Mouse (Mus musculus) limb, embryonic 12.5 days (tissue): ENCODE data around the gene Dusp1. TPM values are rescaled to one million over a fixed set of nuclear protein-coding genes. Genes with fewer than 3 reads are reported as not detected.

Experiments
- ATAC-seq: fragments of 200-750 bp; cut with Nextera tagmentation; 2 replicates; pipeline ENCODE4 v1.8.0; 2017; ENCODE audit warnings: low read depth, moderate TSS enrichment; ENCODE audit not compliant: insufficient number of reproducible peaks, insufficient read depth, low FRiP score, low TSS enrichment
- H3K27ac ChIP-seq: fragments of 300-500 bp; sonication (generic); 2 replicates; pipeline ENCODE4 v1.5.1; 2016; ENCODE audit warnings: mild to moderate bottlenecking, moderate library complexity
- H3K27me3 ChIP-seq: fragments of 300-500 bp; sonication (generic); 2 replicates; pipeline ENCODE4 v1.6.1; 2016; ENCODE audit warnings: mild to moderate bottlenecking, moderate library complexity
- H3K36me3 ChIP-seq: fragments of 300-500 bp; sonication (generic); 2 replicates; pipeline ENCODE4 v1.6.1; 2016; ENCODE audit warnings: mild to moderate bottlenecking, moderate library complexity
- H3K4me1 ChIP-seq: fragments of 300-500 bp; sonication (generic); replicated peaks from 2 replicates; pipeline ENCODE4 v1.6.1; 2016
- H3K4me2 ChIP-seq: fragments of 300-500 bp; sonication (generic); 2 replicates; pipeline ENCODE4 v1.6.1; 2016; ENCODE audit warnings: mild to moderate bottlenecking, moderate library complexity
- H3K4me3 ChIP-seq: fragments of 300-500 bp; sonication (generic); replicated peaks from 2 replicates; pipeline ENCODE4 v1.5.1; 2016; ENCODE audit warnings: mild to moderate bottlenecking
- H3K9ac ChIP-seq: fragments of 300-500 bp; sonication (generic); replicated peaks from 2 replicates; pipeline ENCODE4 v1.6.1; 2016; ENCODE audit warnings: mild to moderate bottlenecking, moderate library complexity
- H3K9me3 ChIP-seq: fragments of 300-500 bp; sonication (generic); 2 replicates; pipeline ENCODE4 v1.6.1; 2016; ENCODE audit warnings: mild to moderate bottlenecking, moderate library complexity
- WGBS: fragments of 180-500 bp; shearing (Covaris S2); methylation state at CpG from one replicate; pipeline ENCODE4 v1.1.7; 2016; 5-methylcytosine and 5-hydroxymethylcytosine counted together
- microRNA-seq: library from miRNA; unstranded; fragments of <30 nt; microRNA quantifications from one replicate; pipeline ENCODE4, GENCODE M21; 2017
- polyA plus RNA-seq: library from polyadenylated mRNA; unstranded; fragments of >200 nt; fragmentation: Nextera tagmentation; extraction: Ambion mirVana; gene quantifications from 2 replicates; pipeline ENCODE4 v1.2.1, GENCODE M21; 2016

Gene Dusp1
- polyA plus RNA-seq, 1 experiment from 2014 or later, result 18.0 TPM

DNA sequence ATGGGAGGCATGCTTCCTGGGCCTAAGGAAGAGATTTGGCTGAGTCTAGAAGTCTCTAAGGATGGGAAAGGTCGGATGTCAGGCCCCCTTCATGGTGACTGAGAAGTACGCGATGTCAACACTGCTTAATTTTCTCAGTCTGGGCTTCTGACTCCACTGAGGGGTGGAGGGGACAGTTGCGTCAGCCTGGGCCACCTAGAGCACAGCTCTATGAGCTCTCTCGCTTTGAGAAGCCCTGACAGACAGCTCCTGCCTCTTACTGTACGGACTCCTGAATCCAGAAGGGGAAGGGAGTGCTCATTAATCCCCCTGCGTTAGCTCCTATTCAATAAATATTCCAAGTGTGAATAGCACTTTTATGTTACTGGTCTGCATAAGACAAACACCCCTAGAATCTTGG is 103.9 kb downstream of the Dusp1 start:
- Histone ChIP-seq H3K4me3 (no peak overlapping the region), H3K9ac (no peak overlapping the region), H3K27me3 (peaks cover 4% of the 10 kb centered on the region), H3K9me3 (no peaks in the 10 kb centered on the region), H3K27ac (no peak overlapping the region), H3K4me2 (no peak overlapping the region), H3K36me3 (no peaks in the 10 kb centered on the region), H3K4me1 (no peaks in the 10 kb centered on the region)
- WGBS, result 67% methylated on average over 7 of the region's 7 CpGs
- no peak for ATAC-seq

DNA sequence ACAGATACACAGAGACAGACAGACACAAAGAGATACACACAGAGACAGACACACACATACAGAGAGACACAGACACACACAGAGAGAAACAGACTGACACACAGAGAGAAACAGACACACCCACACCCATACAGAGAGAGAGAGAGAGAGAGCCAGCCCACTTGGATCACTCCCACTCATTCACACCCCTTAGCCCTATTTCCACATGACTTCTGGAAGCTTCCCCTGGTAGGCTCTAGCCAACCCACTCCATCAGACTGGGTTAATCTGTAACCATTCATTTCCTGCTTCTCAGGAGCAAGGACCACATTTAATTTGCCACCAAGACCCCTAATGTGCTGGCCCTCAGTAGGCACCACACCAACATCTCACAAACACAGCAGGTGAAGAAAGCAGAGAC is 104.4 kb downstream of the Dusp1 start:
- no peaks in the 10 kb centered on the region for H3K36me3 ChIP-seq
- no peaks in the 10 kb centered on the region for H3K9me3 ChIP-seq
- H3K4me1 ChIP-seq, result no peaks in the 10 kb centered on the region
- H3K4me3 ChIP-seq, result no peak overlapping the region
- H3K4me2 ChIP-seq, result no peak overlapping the region
- H3K27ac ChIP-seq, result no peak overlapping the region
- peaks cover 3% of the 10 kb centered on the region; the same call in 1 of the 2 replicates for H3K27me3 ChIP-seq
- no peak for ATAC-seq
- no peak overlapping the region for H3K9ac ChIP-seq

Small RNA genes within 50 kb of the gene (microRNA-seq; reads per million reads assigned to microRNA genes)
- gene Gm22420, result not detected

Other genes starting within 250 kb of the Dusp1 start
- 0.40 and 0.59 TPM in 2 replicates for gene Neurl1b, start 147.3 kb downstream of the Dusp1 start, polyA plus RNA-seq
- gene Ergic1, start 639 bp downstream of the Dusp1 start, polyA plus RNA-seq, result 90.7 and 103 TPM in 2 replicates
- 112 and 114 TPM in 2 replicates for gene Atp6v0e, start 101.1 kb upstream of the Dusp1 start, polyA plus RNA-seq
- 3.9 and 6.0 TPM in 2 replicates for gene Crebrf, start 153.5 kb upstream of the Dusp1 start, polyA plus RNA-seq
- gene Bnip1, start 218.9 kb upstream of the Dusp1 start, polyA plus RNA-seq, result 56.2 and 59.2 TPM in 2 replicates